Mouse (Mus musculus) lung, adult 2 months (tissue): ENCODE results near the gene Acsf2.

Experiments used
- CTCF ChIP-seq: fragments of 200-500 bp; IDR thresholded peaks from 2 replicates; pipeline ENCODE4 v1.5.1; 2011; ENCODE audit warnings: mild to moderate bottlenecking, low read length, control low read depth; ENCODE audit not compliant: insufficient read depth
- POLR2A ChIP-seq: fragments of 200-500 bp; IDR thresholded peaks from 2 replicates; pipeline ENCODE4 v1.6.1; 2011; ENCODE audit warnings: low read depth, mild to moderate bottlenecking, control low read depth, low read length, borderline replicate concordance; ENCODE audit errors: extremely low read depth

GRCm38 (mm10) chr11:94602356-94602955 lies 785 bp upstream of the Acsf2 start:
- no peak for TF ChIP-seq CTCF
- no peak for TF ChIP-seq POLR2A
